Mouse (Mus musculus): ENCODE data around the gene Tomm20. TPM values are rescaled to one million over a fixed set of nuclear protein-coding genes. Genes with fewer than 3 reads are reported as not detected.

Tomm20 gene
- polyA plus RNA-seq, 1 experiment from 2014 or later: 191 TPM

DNA sequence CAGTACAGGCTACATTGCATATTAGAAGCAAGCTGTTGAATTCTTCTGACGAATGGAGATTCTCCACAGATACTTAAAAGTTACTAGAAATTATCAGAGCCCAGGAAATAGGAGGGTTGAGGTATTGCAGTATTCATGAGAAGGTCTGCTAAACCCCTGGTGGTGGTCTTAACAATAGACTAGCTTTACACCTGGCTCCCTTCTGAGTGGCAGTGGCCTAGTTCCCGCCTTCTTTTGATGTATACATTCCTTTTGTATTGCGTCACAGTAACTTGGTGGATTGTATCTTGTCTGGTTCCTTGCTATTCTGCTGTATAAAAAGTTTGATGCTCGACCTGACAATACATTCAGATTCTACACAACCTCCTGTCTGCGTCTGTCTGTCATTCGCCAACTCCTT lies 22.5 kb upstream of the Tomm20 start:
- no peak overlapping the region for H3K9ac ChIP-seq (replicated peaks; ENCODE audit: low read depth, low read length)
- no peaks in the 10 kb centered on the region for H3K27me3 ChIP-seq (replicated peaks; ENCODE audit: control insufficient read depth, insufficient read depth, low read length)
- no peak for ATAC-seq
- H3K4me3 ChIP-seq (replicated peaks; ENCODE audit: low read length): no peak overlapping the region
- H3K4me1 ChIP-seq (replicated peaks; ENCODE audit: control insufficient read depth, insufficient read depth, low read length): peaks cover 10% of the 10 kb centered on the region
- H3K36me3 ChIP-seq (ENCODE audit: control insufficient read depth, insufficient read depth): 0 out of 2 replicates have a peak, but pooled peaks cover 5% of the 10 kb centered on the region
- no peak overlapping the region for H3K27ac ChIP-seq (ENCODE audit: low read length)
- WGBS: 95% methylated on average over 6 of the region's 6 CpGs
- H3K4me2 ChIP-seq (ENCODE audit: low read length): no peak overlapping the region
- no peaks in the 10 kb centered on the region for H3K9me3 ChIP-seq (ENCODE audit: control insufficient read depth, low read length)

DNA sequence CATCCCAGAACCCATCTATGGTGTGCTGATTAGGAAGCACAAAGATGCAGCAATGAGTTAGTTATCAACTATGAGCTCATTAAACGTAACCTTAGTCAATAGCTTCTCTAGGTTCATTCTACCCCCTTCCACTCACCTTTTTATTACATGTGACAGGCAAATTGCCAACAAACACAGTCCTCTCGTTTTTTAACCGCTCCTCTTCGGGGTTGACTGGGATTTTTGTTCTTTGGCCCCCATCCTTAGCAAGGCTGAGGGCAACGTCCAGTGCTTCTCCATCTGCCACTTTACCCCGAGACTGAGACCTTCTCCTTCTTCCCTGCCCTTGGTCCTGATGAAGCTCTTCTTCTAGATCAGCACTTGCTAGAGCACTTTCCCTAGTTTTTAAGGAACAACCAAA lies 19.6 kb upstream of the Tomm20 start:
- Histone ChIP-seq H3K27me3 (replicated peaks; ENCODE audit: control insufficient read depth, insufficient read depth, low read length) (no peaks in the 10 kb centered on the region), H3K4me3 (replicated peaks; ENCODE audit: low read length) (no peak overlapping the region), H3K4me1 (replicated peaks; ENCODE audit: control insufficient read depth, insufficient read depth, low read length) (peaks cover 7% of the 10 kb centered on the region), H3K36me3 (ENCODE audit: control insufficient read depth, insufficient read depth) (peaks cover 12% of the 10 kb centered on the region), H3K27ac (ENCODE audit: low read length) (no peak overlapping the region), H3K4me2 (ENCODE audit: low read length) (no peak overlapping the region), H3K9ac (replicated peaks; ENCODE audit: low read depth, low read length) (no peak overlapping the region), H3K9me3 (ENCODE audit: control insufficient read depth, low read length) (no peaks in the 10 kb centered on the region)
- no peak for ATAC-seq
- WGBS: 80% methylated on average over 6 of the region's 6 CpGs

DNA sequence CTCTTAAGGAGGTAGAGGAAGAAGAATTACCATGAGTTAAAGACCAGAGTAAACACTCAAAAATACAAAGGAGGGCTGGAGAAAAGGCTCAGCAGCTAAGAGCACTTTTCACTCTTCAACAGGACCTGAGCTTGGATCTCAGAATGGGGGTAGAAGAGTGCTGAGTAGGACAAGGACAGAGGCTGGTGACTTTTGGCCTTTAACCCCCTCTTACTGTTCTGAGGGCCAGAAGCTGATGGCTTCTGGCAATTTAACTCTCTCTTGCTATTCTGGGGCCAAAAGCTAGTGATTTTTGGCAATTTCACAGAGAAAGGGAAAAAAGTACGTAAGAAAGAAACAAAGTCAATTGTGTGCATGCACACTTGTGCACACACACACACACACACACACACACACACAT lies 17.2 kb upstream of the Tomm20 start:
- WGBS: 95% methylated on average over 1 of the region's 1 CpGs
- H3K36me3 ChIP-seq (ENCODE audit: control insufficient read depth, insufficient read depth): peaks cover 8% of the 10 kb centered on the region

DNA sequence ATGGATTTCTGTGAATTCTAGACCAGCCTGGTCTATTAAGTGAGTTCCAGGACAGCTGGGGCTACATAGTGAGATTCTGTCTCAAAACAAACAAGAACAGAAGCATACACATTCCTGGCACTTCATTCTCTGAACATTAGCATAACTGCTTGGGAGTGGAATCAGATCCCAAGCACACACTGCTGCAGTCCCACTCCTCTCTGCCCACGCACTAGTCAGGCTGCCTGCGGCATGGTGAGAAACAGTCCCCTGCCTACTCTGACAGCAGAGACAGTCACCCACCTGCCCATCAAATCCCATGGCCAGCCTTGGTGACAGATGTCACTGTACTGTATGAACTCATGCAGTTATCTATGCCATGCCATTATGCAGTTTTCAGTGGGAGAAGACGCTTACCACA lies 15.9 kb upstream of the Tomm20 start:
- Histone ChIP-seq H3K4me1 (replicated peaks; ENCODE audit: control insufficient read depth, insufficient read depth, low read length) (no peaks in the 10 kb centered on the region), H3K27me3 (replicated peaks; ENCODE audit: control insufficient read depth, insufficient read depth, low read length) (no peaks in the 10 kb centered on the region), H3K9me3 (ENCODE audit: control insufficient read depth, low read length) (no peaks in the 10 kb centered on the region), H3K4me2 (ENCODE audit: low read length) (no peak overlapping the region), H3K27ac (ENCODE audit: low read length) (no peak overlapping the region), H3K9ac (replicated peaks; ENCODE audit: low read depth, low read length) (no peak overlapping the region), H3K4me3 (replicated peaks; ENCODE audit: low read length) (no peak overlapping the region), H3K36me3 (ENCODE audit: control insufficient read depth, insufficient read depth) (peaks cover 13% of the 10 kb centered on the region)
- ATAC-seq: no peak
- WGBS: 96% methylated on average over 3 of the region's 3 CpGs

More for the DNA sequence above, 17.2 kb upstream of the Tomm20 start:
- Histone ChIP-seq H3K27ac (ENCODE audit: low read length) (no peak overlapping the region), H3K4me1 (replicated peaks; ENCODE audit: control insufficient read depth, insufficient read depth, low read length) (no peaks in the 10 kb centered on the region), H3K9me3 (ENCODE audit: control insufficient read depth, low read length) (no peaks in the 10 kb centered on the region), H3K4me3 (replicated peaks; ENCODE audit: low read length) (no peak overlapping the region), H3K9ac (replicated peaks; ENCODE audit: low read depth, low read length) (no peak overlapping the region), H3K27me3 (replicated peaks; ENCODE audit: control insufficient read depth, insufficient read depth, low read length) (no peaks in the 10 kb centered on the region), H3K4me2 (ENCODE audit: low read length) (no peak overlapping the region)
- ATAC-seq: no peak

- Histone ChIP-seq H3K27me3 (replicated peaks; ENCODE audit: control insufficient read depth, insufficient read depth, low read length) (no peaks in the 10 kb centered on the region), H3K4me2 (ENCODE audit: low read length) (no peak overlapping the region), H3K9me3 (ENCODE audit: control insufficient read depth, low read length) (no peaks in the 10 kb centered on the region), H3K9ac (replicated peaks; ENCODE audit: low read depth, low read length) (no peak overlapping the region), H3K36me3 (ENCODE audit: control insufficient read depth, insufficient read depth) (peaks cover 24% of the 10 kb centered on the region), H3K4me1 (replicated peaks; ENCODE audit: control insufficient read depth, insufficient read depth, low read length) (no peaks in the 10 kb centered on the region; the same call in 1 of the 2 replicates), H3K27ac (ENCODE audit: low read length) (no peak overlapping the region), H3K4me3 (replicated peaks; ENCODE audit: low read length) (no peak overlapping the region)
- 90% methylated on average over 11 of the region's 11 CpGs for whole genome bisulfite sequencing
- no peak for ATAC-seq
Measured at GRCm38 (mm10) chr8:126951900-126952636, 6.4 kb upstream of the Tomm20 start.

DNA sequence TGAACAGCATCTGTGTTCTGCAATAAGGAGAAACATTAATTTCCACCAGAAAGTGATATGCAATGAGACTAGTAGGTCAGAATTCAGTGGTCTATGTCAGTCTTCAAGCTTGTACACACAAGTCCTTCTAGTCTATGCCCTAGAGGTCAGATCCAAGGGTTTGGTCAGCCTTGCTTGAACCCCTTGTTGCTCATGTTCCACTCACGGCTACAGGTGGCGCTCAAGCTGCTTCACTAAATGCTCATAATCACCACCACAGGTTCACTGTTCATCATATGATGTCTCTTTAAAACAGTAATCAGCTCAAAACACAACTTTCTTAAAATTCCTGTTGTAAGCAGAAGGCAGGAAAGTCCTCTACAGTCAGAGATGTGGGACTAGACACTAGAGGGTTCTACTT lies 3.9 kb upstream of the Tomm20 start:
- H3K9ac ChIP-seq (replicated peaks; ENCODE audit: low read depth, low read length): no peak overlapping the region
- no peak overlapping the region for H3K27ac ChIP-seq (ENCODE audit: low read length)
- no peak for ATAC-seq
- H3K27me3 ChIP-seq (replicated peaks; ENCODE audit: control insufficient read depth, insufficient read depth, low read length): no peaks in the 10 kb centered on the region
- peaks cover 20% of the 10 kb centered on the region for H3K36me3 ChIP-seq (ENCODE audit: control insufficient read depth, insufficient read depth)
- H3K4me3 ChIP-seq (replicated peaks; ENCODE audit: low read length): no peak overlapping the region
- WGBS: 69% methylated on average over 2 of the region's 2 CpGs
- H3K4me2 ChIP-seq (ENCODE audit: low read length): no peak overlapping the region
- no peaks in the 10 kb centered on the region for H3K9me3 ChIP-seq (ENCODE audit: control insufficient read depth, low read length)
- peaks cover 9% of the 10 kb centered on the region for H3K4me1 ChIP-seq (replicated peaks; ENCODE audit: control insufficient read depth, insufficient read depth, low read length)

GRCm38 (mm10) chr8:126946444-126946843 lies 800 bp upstream of the Tomm20 start:
- Histone ChIP-seq H3K4me3 (replicated peaks; ENCODE audit: low read length) (no peak overlapping the region; the same call in 1 of the 2 replicates), H3K9ac (replicated peaks; ENCODE audit: low read depth, low read length) (no peak overlapping the region; the same call in 1 of the 2 replicates), H3K9me3 (ENCODE audit: control insufficient read depth, low read length) (no peaks in the 10 kb centered on the region), H3K4me2 (ENCODE audit: low read length) (peak overlapping the region; percentile 59; the same call in 1 of the 2 replicates), H3K36me3 (ENCODE audit: control insufficient read depth, insufficient read depth) (peaks cover 12% of the 10 kb centered on the region; the same call in 1 of the 2 replicates), H3K27me3 (replicated peaks; ENCODE audit: control insufficient read depth, insufficient read depth, low read length) (no peaks in the 10 kb centered on the region), H3K27ac (ENCODE audit: low read length) (peak overlapping the region; percentile 12; the same call in 1 of the 2 replicates), H3K4me1 (replicated peaks; ENCODE audit: control insufficient read depth, insufficient read depth, low read length) (peaks cover 26% of the 10 kb centered on the region)
- ATAC-seq: no peak
- 59% methylated on average over 7 of the region's 7 CpGs for WGBS

DNA sequence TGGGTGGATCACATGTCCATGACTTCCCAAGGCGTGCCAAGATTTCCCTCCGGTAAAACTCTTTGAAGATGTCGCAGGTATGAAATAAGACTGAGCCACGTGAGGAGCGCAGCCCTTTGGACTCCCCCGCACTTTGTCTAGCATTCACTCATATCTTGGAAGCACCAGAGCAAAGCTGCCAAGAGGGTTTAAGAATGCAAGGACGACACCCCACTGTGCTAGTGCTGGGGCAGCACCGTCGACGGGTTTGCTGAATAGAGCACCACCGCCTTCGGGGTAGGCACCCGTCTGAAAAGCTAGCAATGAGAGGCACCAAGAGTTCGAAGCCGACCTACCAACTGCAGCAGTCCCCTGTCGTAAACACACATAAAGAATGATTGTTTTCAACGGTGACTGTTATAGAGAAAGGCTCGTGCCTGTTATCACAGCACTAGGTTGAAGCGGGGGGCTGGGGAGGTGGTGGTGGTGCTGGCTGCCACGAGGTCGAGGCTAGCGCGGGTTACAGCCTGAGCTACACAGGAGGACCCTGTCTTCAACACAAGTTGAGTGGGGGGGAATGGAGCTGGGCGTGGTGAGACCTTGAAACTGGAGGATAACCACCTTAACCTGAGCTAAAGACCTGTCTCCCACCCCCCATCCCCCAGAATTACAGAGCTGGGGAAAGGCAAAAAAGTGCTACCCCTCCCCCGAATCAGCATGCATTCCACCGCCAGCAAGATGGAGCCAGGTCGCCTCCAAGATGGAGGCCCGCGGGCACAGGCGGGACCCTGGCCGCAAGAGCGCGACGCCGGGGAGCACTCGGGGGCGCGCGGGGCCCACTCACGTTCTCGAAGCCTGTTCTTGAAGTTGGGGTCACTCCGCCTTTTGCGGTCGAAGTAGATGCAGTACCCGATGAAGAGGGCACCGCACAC lies 608 bp downstream of the Tomm20 start:
- Histone ChIP-seq H3K9ac (replicated peaks; ENCODE audit: low read depth, low read length) (peak overlapping the region; percentile 88), H3K27me3 (replicated peaks; ENCODE audit: control insufficient read depth, insufficient read depth, low read length) (no peaks in the 10 kb centered on the region), H3K36me3 (ENCODE audit: control insufficient read depth, insufficient read depth) (peaks cover 2% of the 10 kb centered on the region; the same call in 1 of the 2 replicates), H3K9me3 (ENCODE audit: control insufficient read depth, low read length) (no peaks in the 10 kb centered on the region), H3K4me2 (ENCODE audit: low read length) (peak overlapping the region; percentile 66), H3K4me3 (replicated peaks; ENCODE audit: low read length) (peak overlapping the region; percentile 87), H3K4me1 (replicated peaks; ENCODE audit: control insufficient read depth, insufficient read depth, low read length) (peaks cover 26% of the 10 kb centered on the region), H3K27ac (ENCODE audit: low read length) (peak overlapping the region; percentile 79)
- under 1% methylated on average over 46 of the region's 46 CpGs for WGBS
- ATAC-seq: peak; percentile 62

GRCm38 (mm10) chr8:126943565-126943964 lies 2.1 kb downstream of the Tomm20 start:
- ATAC-seq: no peak
- no peak overlapping the region for H3K27ac ChIP-seq (ENCODE audit: low read length)
- no peaks in the 10 kb centered on the region for H3K27me3 ChIP-seq (replicated peaks; ENCODE audit: control insufficient read depth, insufficient read depth, low read length)
- peaks cover 8% of the 10 kb centered on the region; the same call in 1 of the 2 replicates for H3K36me3 ChIP-seq (ENCODE audit: control insufficient read depth, insufficient read depth)
- no peak overlapping the region for H3K4me3 ChIP-seq (replicated peaks; ENCODE audit: low read length)
- peaks cover 26% of the 10 kb centered on the region for H3K4me1 ChIP-seq (replicated peaks; ENCODE audit: control insufficient read depth, insufficient read depth, low read length)
- H3K9me3 ChIP-seq (ENCODE audit: control insufficient read depth, low read length): no peaks in the 10 kb centered on the region
- H3K9ac ChIP-seq (replicated peaks; ENCODE audit: low read depth, low read length): no peak overlapping the region
- H3K4me2 ChIP-seq (ENCODE audit: low read length): no peak overlapping the region
- WGBS: 94% methylated on average over 7 of the region's 7 CpGs
